Mouse (Mus musculus) left cerebral cortex, postnatal 25 days (tissue): ENCODE measurements around the gene Unc5c. TPM values are rescaled to one million over a fixed set of nuclear protein-coding genes. Genes with fewer than 3 reads are reported as not detected.

Experiments used
- DNase-seq, 2 experiments: peaks; one replicate each; pipeline ENCODE4 v3.0.0; 2022; ENCODE audit warnings: low spot score in 2 of 2, mixed read lengths in 1 of 2
- intact Hi-C: fragments of 180-260 bp; cut with DNase I; formaldehyde crosslinking; loops from one replicate; pipeline ENCODE4 v1.15.1; 2025
- total RNA-seq, 2 experiments: library from RNA; stranded (reverse); gene quantifications; 2 replicates each; pipeline ENCODE4 v1.2.3; 2021

The Unc5c gene
- total RNA-seq, result 10 to 100 TPM; 31.0 to 36.2 TPM

GRCm38 (mm10) chr3:141465104-141465705, at the start of gene Unc5c:
Gene Unc5c (plus strand): TSS chr3:141465216.
- intact Hi-C loops, result loop anchor here (10.0 kb wide), 3 partner anchors 150 to 1370 kb away; no protein-coding TSS in a partner anchor
- DNase-seq, result peak; percentile 80 to 84

- intact Hi-C loops, result no loop called here
- DNase-seq, result no peak
Measured at GRCm38 (mm10) chr3:141457475-141457874, 7.5 kb upstream of the Unc5c start.

- peak; percentile 35 to 55 for DNase-seq
- intact Hi-C loops, result loop anchor here (5.0 to 10.0 kb wide), 4 partner anchors 152 to 1368 kb away; no protein-coding TSS in a partner anchor
Measured at GRCm38 (mm10) chr3:141462482-141462881, 2.5 kb upstream of the Unc5c start.

- peak in 1 of 2 experiments; percentile 67 for DNase-seq
- intact Hi-C loops, result loop anchor here (5.0 to 10.0 kb wide), 4 partner anchors 150 to 1370 kb away; no protein-coding TSS in a partner anchor
Measured at GRCm38 (mm10) chr3:141464691-141465103, 319 bp upstream of the Unc5c start.

- DNase-seq, result peak; percentile 66 to 70
- intact Hi-C loops, result loop anchor here (2.0 to 10.0 kb wide), 4 partner anchors 149 to 1371 kb away; no protein-coding TSS in a partner anchor
Measured at GRCm38 (mm10) chr3:141466061-141466460, 1.0 kb downstream of the Unc5c start.

GRCm38 (mm10) chr3:141466727-141467335, 1.8 kb downstream of the Unc5c start:
- intact Hi-C loops, result loop anchor here (2.0 to 10.0 kb wide), 4 partner anchors 148 to 1372 kb away; no protein-coding TSS in a partner anchor
- DNase-seq, result peak; percentile 29 to 32

GRCm38 (mm10) chr3:141469338-141469737, 4.3 kb downstream of the Unc5c start:
- DNase-seq, result no peak
- intact Hi-C loops, result loop anchor here (10.0 kb wide), 3 partner anchors 145 to 1375 kb away; no protein-coding TSS in a partner anchor

GRCm38 (mm10) chr3:141473205-141473604, 8.2 kb downstream of the Unc5c start:
- intact Hi-C loops, result no loop called here
- no peak for DNase-seq

- no peak for DNase-seq
- intact Hi-C loops, result no loop called here
Measured at GRCm38 (mm10) chr3:141475389-141475788, 10.4 kb downstream of the Unc5c start.

- no peak for DNase-seq
- intact Hi-C loops, result no loop called here
Measured at GRCm38 (mm10) chr3:141475919-141476318, 10.9 kb downstream of the Unc5c start.

- no peak for DNase-seq
- intact Hi-C loops, result no loop called here
Measured at GRCm38 (mm10) chr3:141476670-141477069, 11.7 kb downstream of the Unc5c start.

GRCm38 (mm10) chr3:141482465-141482864, 17.4 kb downstream of the Unc5c start:
- intact Hi-C loops, result no loop called here
- no peak for DNase-seq

- no peak for DNase-seq
- intact Hi-C loops, result no loop called here
Measured at GRCm38 (mm10) chr3:141483665-141484431, 18.8 kb downstream of the Unc5c start.

- intact Hi-C loops, result no loop called here
- no peak for DNase-seq
Measured at GRCm38 (mm10) chr3:141485218-141485617, 20.2 kb downstream of the Unc5c start.

GRCm38 (mm10) chr3:141490647-141491046, 25.6 kb downstream of the Unc5c start:
- intact Hi-C loops, result no loop called here
- no peak for DNase-seq

- DNase-seq, result peak in 1 of 2 experiments; percentile 57
- intact Hi-C loops, result no loop called here
Measured at GRCm38 (mm10) chr3:141491272-141491950, 26.4 kb downstream of the Unc5c start.

- no peak for DNase-seq
- intact Hi-C loops, result no loop called here
Measured at GRCm38 (mm10) chr3:141491951-141492310, 26.9 kb downstream of the Unc5c start.

GRCm38 (mm10) chr3:141493000-141493399, 28.0 kb downstream of the Unc5c start:
- intact Hi-C loops, result no loop called here
- no peak for DNase-seq

- no peak for DNase-seq
- intact Hi-C loops, result no loop called here
Measured at GRCm38 (mm10) chr3:141498348-141499056, 33.5 kb downstream of the Unc5c start.
